Mouse (Mus musculus) layer of hippocampus, postnatal 14 days (tissue): ENCODE data around the gene Gm5134. TPM values are rescaled to one million over a fixed set of nuclear protein-coding genes. Genes with fewer than 3 reads are reported as not detected.
A peak's percentile ranks its signal among the peaks of the same experiment; 100 is the strongest.

Experiments used
- DNase-seq, 2 experiments: peaks; one replicate each; pipeline ENCODE4 v3.0.0; 2021 to 2022; ENCODE audit warnings: low spot score in 2 of 2, mixed read lengths in 1 of 2
- microRNA-seq, 2 experiments: library from miRNA; unstranded; fragments of <30 nt; microRNA quantifications; one replicate each; pipeline ENCODE4 v1.2.0; 2021
- total RNA-seq, 2 experiments: library from RNA; stranded (reverse); gene quantifications; 2 replicates each; pipeline ENCODE4 v1.2.3; 2021

Gm5134 gene
- total RNA-seq, 2 experiments from 2014 or later: not detected

DNA sequence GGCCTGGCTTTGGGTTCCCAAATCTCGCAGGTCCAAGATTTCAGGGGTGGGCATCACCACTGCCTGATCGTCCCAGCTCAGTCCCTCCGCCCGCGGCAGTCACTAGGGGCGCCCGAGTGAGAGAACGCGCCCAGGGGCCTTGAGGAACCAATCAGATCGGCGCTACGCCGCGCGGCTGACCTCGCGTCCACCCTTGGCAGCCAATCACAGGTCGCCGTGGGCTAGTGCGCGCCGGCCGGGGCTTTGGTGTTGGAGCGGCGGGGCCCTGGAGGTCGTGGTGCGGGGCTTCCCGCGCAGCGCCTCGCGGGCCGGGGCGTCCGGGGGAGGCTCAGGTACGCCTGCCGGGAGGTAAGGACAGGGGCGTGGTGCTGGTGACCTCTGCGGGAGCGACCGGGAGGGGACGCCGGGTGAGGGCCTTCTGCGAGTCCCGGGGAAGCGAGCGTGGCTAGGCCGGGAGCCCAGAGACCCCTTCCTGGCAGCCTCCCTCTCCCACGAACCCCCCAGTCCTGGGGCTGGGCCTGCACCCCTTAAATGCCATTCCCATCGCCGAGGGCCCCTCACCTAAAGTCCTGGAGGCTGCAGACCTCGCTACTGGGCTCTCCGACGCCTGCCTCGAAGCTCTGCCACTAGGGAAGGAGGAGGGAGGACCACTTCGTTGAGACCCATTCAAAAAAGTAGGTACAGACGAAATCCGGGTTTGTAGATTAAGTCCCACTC lies 78.2 kb downstream of the Gm5134 start, which contains the start of gene Zfp280b:
TSS of gene Zfp280b (plus strand) at position 249 of the 717 bp plus-strand sequence.
- peak; percentile 94 to 96 for DNase-seq

DNA sequence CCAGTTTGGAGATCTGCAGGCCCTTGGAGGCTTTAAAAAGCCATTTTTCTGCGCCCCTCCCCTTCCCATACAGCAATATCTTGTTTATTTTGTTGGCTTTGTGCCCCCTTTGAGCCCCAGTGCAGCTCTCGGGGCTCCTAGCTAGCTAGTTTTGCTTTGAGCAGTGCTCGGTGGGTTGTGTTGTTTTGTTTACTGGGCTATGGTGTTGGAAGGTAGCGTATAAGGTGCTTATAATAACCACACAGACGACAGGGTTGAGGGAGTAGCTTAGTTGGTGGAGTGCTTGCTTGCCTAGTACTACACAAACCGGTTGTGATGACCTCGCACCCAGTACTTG lies 78.8 kb downstream of the Gm5134 start:
- no peak for DNase-seq

DNA sequence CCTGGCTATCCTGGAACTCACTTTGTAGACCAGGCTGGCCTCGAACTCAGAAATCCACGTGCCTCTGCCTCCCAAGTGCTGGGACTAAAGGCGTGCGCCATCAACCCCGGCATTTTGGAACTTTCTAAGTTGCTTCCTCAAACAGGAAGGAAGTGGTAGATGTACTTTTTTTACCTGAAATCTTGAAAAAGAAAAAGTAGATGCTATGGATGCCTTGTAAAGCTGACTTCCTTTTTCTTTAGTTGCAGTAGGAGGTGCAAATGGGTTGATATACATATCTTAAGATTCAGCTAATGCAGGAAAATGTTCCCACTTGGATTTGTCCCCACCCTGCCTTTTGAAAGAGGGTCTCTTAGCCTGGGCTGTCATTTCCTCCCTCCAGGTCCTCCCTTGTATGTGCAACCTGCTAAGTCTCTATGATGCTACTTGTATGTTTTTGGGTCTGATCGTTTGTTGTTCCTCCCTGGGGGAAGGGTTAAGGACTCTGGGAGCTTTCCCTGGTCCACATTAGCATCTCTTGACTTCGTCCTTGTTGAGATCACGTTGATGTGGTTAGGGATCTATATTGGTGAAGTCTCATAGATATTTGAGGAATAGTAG lies 79.8 kb downstream of the Gm5134 start:
- no peak for DNase-seq

DNA sequence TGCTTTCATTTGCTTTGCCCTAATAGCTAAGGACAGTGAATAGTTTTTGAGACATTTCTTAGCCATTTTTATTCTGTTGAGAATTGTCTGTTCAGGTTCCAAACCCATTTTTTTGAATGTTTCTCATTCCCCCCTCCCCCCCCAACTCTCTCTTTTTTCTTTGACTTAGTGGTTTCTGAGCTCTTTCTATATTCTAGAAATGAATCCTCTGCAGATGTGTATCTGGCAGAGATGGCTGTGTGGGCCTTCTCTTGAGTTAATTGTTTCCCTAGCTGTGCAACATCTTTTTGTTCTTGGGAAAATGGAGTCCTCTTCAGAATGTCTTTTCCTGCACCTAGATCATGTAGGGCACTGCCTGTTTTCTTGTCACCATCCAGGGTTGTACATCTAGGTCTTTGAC lies 81.0 kb downstream of the Gm5134 start:
- DNase-seq: no peak

DNA sequence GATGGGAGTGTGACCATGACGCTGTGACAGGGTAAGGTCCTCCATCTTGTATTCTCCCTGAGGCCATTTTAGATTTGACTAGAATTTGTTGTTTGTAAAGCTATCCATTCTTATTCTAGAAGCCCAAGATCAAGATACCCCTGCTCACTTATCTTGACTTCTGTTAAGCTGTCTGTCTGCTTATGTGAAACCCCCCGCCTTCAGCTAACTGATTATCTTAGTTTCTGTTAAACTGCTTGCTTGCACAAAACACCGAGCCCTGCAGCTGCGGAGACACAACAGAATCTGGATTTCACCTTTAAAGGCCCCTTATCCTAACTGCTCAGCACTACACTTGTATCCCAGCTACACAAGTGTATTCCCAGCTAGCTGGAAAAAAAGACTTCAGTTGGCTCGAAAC lies 82.6 kb downstream of the Gm5134 start:
- DNase-seq: no peak

DNA sequence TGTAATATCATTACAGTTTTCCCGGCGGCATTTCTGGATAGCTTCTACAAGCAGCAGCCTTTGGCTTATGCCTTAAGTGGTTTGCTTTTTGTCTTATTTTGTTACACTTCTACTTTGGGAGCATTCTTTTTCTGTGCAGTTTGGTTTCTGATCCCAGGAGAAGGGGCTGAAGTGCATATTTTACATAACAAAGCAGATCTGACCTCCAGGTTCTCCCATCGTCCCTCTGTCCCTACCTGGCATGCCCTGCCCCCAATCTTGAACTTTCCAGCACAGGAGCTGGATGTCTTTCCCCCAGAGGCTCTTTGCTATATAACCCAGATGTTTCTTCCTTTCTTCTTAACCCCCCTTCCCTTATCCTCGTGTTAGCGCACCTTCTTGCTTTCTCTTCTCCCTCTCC lies 91.0 kb downstream of the Gm5134 start:
- DNase-seq: no peak

DNA sequence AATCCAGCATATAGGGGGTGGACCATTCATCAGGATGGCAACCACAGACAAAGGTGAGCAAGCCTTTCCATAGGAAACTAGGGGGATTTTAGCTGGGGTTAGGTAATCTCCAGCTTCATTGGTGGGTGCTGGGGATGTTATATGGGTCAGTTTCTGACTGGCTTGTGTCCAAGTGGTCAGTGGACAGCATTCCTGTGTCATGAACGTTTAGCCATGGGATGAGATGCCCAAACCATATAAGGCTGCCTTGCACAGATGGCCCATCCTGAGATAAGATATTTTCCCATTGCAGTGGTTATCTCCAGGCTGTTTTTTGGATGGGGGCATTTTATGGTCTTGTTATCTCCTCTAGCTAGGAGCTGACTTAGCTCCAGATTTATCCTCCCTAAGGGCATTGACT lies 92.4 kb downstream of the Gm5134 start:
- no peak for DNase-seq

DNA sequence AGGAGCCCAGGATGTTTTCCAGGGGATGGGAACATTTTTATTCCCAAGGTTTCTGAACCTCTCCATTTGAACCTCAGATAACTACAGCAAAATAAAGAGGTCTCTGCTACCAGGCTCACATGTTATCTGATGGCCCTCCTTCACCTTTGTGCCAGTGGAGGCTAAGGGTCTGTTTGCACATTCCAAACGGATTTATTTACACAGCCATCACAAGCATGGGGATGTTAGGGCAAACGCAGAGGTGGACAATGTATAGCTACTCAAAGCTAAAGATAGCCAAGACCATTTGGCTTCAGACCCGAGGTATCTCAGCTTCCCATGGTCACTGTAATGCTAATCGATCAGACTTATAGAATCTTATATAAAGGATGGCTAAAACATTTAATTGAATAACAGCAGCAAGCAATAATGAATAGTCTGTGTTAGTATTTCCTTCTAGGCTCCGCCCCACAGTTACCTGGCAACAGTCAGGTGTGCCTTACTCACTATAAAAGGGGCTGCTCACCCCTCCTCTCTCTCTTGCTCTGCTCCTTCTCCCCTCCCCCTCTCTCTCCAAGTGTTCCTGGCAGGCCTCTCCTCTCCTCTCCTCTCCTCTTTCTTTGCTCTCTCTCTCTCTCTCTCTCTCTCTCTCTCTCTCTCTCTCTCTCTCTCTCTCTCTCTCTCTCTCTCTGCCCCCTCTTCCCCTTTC lies 93.0 kb downstream of the Gm5134 start:
- DNase-seq: no peak

DNA sequence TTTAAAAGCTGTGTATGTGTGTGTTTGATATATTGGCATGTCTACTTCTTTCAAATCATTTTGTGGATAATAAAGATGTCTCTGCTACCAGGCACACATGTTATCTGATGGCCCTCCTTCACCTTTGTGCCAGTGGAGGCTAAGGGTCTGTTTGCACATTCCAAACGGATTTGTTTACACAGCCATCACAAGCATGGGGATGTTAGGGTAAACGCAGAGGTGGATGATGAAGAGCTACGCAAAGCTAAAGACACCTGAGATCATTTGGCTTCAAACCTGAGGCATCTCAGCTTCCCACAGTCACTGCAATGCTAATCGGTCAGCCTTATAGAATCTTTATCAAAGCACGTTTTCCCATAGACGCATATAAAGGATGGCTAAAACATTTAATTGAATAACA lies 94.7 kb downstream of the Gm5134 start:
- no peak for DNase-seq

DNA sequence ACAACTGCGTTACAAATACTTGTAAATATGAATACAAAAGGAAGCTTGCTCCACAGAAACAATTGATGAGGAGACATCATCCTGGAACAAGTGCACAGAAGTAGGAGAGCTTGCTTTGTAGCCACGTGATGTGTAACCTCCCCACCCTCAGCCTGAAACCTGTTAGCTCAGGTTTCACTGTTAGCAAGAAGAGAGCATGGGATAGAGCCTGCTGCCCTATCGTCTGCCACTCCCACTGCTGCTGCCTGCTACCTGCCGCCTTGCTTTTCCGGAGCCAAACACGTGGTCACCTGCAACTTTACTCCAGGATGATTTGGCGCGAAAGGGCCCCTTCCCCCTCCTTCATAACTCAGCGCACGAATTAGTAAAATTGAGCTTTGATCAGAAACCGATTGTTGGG lies 97.5 kb downstream of the Gm5134 start:
- DNase-seq: no peak

Small RNAs within 50 kb of the gene (microRNA-seq; reads per million reads assigned to microRNA genes)
- 0 reads per million in 2 experiments for gene Mir6409

Other genes with a start within 250 kb of the Gm5134 start
- 10 to 100 TPM; 66.9 to 81.2 TPM for gene Cabin1, start 190.2 kb upstream of the Gm5134 start, total RNA-seq
- gene Ddt, start 181.1 kb upstream of the Gm5134 start, total RNA-seq: 10 to 100 TPM; 37.8 to 42.2 TPM
- not detected for gene Gm20441, start 173.6 kb upstream of the Gm5134 start, total RNA-seq
- gene Gstt3, start 173.1 kb upstream of the Gm5134 start, total RNA-seq: 1 to 10 TPM; 1.3 to 2.5 TPM
- gene Gstt1, start 155.9 kb upstream of the Gm5134 start, total RNA-seq: 1 to 10 TPM; 4.6 to 4.7 TPM
- not detected for gene Gstt4, start 132.0 kb upstream of the Gm5134 start, total RNA-seq
- gene Gstt2, start 117.1 kb upstream of the Gm5134 start, total RNA-seq: 1 to 10 TPM; 3.5 to 4.0 TPM
- 100 to 1,000 TPM; 563 to 640 TPM for gene Mif, start 94.3 kb upstream of the Gm5134 start, total RNA-seq
- 1 to 10 TPM; 2.0 to 2.1 TPM for gene Derl3, start 61.1 kb upstream of the Gm5134 start, total RNA-seq
- gene Smarcb1, start 32.9 kb upstream of the Gm5134 start, total RNA-seq: 10 to 100 TPM; 80.6 to 84.5 TPM
- 100 to 1,000 TPM; 286 to 309 TPM for gene Chchd10, start 21.4 kb upstream of the Gm5134 start, total RNA-seq
- 1 to 10 TPM; 2.3 to 3.3 TPM for gene Mmp11, start 18.0 kb upstream of the Gm5134 start, total RNA-seq
- 1 to 10 TPM in 1 of 2 experiments, under 1 TPM in 1; 0.88 to 1.1 TPM for gene Gm867, start 13.8 kb upstream of the Gm5134 start, total RNA-seq
- gene Vpreb3, start 11.5 kb upstream of the Gm5134 start, total RNA-seq: not detected
- 10 to 100 TPM; 12.8 to 13.5 TPM for gene Zfp280b, start 78.1 kb downstream of the Gm5134 start, total RNA-seq
- under 1 TPM in 1 of 2 experiments, not detected in 1; 0.09 TPM for gene Slc5a4b, start 156.4 kb downstream of the Gm5134 start, total RNA-seq
- not detected for gene Slc5a4a, start 192.9 kb downstream of the Gm5134 start, total RNA-seq